Mouse (Mus musculus): Measurements from ENCODE around the gene Frmd8.

Frmd8 gene

DNA sequence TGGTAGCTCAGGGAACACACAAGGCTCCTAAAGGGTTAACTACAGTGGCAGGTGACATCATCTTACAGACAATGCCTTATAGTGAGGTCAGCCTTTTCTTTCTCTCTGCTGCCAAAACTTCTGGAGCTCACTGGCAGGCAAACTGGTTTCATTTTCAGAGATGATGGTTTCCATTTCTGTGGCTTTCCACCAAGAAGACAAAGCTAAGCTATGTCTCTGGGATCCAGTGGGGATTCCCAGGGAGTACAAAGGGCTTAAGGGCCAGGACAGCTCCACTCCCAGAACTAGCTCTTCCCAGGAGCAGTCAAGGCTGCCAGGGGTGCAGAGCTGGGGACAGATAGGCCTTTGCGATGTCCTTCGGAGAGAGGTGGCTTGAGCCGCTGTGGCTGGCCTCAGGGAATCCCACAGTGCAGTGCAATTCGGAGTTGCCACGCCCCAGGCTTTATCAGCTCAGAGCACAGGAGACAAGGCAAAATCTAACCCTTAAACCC, 23.5 kb downstream of the Frmd8 start:
- CTCF ChIA-PET, result interaction anchor here (1.0 to 1.2 kb wide), 3 partner anchors 29 to 64 kb away, joined by 3 to 7 read pairs (median 3); no protein-coding TSS in a partner anchor

DNA sequence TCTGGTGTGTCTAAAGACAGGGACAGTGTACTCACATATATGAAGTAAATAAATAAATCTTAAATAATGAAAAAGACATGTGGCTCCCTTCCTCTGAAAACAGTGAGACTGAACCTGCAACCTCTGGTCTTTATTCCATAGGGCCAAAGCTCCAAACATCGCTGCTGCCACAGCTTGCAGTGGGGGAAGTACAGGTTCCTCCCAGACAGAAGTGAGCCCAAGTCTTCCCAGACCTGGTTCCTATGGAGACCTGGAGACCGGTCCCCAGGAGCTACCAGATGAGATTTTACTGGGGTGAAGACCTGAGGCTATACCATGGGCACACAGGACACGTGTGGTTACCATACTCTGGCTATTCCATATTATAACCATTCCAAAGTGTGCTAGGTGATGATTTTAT, 24.2 kb downstream of the Frmd8 start:
- CTCF ChIA-PET, result interaction anchor here (1.0 to 2.4 kb wide), 6 partner anchors 9 to 63 kb away, joined by 3 to 13 read pairs (median 4); no protein-coding TSS in a partner anchor

DNA sequence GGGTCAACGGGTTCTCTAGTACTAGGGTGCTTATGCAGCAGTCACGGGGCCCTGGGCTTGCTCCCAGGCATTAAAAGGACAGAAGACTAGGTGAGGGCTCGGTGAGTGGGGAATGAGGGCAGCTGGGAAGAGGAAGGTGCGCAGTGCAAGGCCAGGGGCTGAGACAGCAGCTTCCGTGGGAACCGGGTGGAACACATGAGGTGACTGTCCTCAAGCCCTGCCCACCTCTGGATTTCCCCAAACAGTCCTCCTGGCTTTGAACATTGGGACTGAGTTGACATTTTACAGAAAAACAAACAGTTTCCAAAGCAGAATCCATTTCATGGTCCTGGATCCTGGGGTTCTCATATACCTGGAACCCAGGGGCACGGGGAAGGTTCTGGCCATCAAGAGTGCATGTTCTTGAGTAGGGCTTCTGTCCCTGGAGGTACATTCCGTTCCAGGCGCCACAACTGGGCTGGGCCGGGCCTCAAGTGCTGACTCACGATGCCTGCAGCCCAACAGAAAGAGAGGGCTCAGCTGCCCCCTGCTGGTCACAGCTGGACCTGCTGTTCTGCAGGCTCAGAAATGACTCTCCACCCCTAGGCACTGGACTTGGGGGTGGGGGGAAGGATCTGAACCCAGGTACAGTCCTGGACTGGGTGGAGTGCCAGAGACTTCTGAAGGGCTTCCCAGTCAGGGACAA, 25.1 kb downstream of the Frmd8 start:
- CTCF ChIA-PET, result interaction anchor here (0.9 to 2.4 kb wide), 4 partner anchors 8 to 63 kb away, joined by 3 to 13 read pairs (median 4); no protein-coding TSS in a partner anchor

DNA sequence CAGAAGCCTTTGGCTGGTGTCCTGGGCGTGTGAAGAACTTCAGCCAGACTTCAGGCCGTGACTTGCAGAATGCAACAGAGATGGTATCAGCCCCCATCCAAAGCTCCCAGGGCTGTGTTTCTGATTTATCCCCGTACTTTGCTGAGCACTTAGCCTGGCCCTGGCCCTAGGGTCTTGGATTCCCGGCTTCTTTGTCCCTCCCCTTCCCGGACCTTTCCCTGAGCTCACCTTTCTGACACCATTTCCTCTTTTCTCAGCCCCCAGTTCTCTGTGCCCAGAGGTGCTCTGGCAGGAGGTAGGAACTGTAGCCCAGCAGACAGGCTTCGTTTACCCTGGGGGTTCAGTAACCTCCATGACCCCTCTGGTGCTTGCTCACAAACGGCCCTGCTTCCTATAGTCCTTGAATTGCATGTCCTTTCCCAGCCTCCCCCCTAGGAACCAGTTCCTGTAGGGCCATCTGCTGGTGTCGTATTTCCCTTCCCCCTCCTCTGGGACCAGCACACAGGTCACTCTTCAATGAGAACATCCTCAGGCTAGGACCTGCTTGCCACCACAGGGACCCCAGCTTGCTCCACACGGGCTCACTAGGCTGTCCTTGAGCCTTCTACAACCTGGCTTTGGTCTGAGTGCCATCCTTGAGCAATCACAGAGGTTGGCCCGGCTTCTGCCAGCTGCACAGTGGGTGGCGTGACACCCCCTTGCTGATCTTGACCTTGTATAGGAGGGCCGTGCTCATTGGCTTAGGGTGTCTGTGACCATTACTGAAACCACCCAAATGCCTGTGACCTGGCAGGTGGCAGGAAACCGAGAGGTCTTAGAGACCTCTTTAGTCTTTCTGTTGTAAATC, 26.0 kb downstream of the Frmd8 start:
- CTCF ChIA-PET, result interaction anchor here (0.6 to 2.4 kb wide), 8 partner anchors 34 to 62 kb away, joined by 3 to 13 read pairs (median 4); no protein-coding TSS in a partner anchor

DNA sequence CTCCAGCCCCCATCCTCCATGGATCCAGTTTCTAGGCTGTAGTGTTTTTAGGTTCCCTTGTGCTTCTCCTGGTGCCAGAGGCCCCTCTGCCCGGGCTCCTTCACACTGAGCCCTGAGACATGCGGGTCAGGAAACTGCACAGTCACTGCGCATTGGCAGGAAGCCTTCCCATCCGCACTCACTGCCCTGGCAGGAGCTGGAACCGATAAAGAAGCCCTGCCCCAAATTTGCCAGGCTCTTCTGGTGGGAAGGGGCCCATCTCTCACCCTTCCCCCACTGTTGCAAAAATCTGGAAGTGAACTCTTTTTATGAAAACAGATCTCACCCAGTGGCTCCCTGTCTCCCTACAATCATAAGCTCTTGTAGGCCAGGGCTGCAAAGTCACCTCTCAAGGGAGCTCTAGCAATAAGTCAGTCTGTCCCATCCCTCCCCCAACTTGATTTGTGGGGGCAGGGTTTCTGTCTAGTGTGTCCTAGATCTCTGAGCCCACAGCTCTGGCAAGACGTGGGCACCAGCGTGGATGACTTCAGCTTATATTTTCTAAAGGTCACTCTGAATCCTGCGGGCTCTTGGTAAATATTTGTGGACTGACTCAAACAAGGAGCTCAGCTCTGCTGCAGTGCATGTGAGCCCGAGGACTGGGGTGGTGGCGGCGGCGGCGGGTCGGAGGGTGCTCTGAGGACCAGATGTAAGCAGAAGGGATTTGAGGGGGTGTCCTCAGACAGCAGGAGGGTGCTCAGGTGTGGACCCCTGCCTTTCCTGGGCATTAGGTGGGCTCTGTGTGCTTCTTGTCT, 26.8 kb downstream of the Frmd8 start:
- CTCF ChIA-PET, result interaction anchor here (0.6 to 2.2 kb wide), 6 partner anchors 35 to 61 kb away, joined by 3 to 11 read pairs (median 4); no protein-coding TSS in a partner anchor

DNA sequence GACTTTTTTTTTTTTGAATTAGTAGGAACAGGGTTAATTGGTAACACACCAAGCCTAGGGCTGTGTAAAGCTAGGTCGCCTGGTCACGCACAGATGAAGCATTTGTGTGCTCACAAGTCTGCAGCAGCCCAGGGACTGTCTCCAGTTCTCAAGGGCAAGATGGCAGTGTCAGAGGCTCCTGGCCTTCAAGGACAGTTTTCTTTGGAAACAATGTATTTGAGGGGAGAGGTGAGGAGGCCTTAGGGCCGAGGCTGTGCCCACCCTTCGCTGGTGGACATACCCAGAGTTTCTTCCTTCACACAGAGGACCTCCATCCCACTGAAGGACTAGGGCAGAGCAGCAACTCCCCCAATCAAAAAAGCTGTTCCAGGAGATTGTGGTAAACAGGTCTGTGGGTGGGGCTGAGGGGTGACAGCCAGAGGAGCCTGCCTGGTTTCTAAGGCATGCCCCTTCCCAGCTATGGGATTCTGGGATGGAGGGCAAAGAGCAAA, 27.7 kb downstream of the Frmd8 start:
- CTCF ChIA-PET, result interaction anchor here (1.3 to 2.2 kb wide), 2 partner anchors 54 to 60 kb away, joined by 4 to 11 read pairs; no protein-coding TSS in a partner anchor

DNA sequence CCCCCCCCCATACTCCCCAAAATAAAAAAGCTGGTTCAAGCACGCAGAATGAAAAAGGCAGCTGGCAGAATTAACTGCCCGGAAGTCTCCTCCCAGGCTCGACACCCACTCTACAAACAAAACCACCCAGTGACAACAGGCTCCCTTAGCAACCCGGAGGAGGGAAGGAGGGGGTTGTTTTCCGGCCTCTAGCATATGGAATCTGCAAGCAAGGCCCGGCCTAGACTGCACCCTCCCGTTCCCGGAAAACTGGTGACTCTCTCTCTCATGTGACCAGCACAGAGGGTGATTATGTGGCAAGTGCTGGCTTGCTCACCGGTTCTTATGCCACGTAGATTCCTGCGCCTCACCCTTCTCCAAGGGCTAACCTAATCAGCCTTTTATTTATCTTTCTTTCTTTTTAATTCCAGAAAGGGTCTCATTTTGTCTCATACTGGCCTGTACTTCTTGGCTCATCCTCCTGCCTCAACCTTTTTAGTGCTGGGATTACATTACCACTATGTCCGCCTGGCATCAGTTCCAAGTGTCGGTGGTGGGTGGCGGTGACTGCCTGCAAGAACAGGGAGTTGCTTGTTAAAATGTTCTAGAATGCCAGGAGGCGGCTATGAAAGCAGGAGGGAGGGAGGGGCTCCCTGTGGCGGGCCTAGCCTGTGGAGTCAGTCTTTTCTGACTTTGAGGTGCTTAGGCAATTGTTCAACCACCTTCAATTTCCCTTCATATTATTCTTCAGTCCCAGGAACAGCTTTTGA, 28.3 kb downstream of the Frmd8 start:
- CTCF ChIA-PET, result interaction anchor here (0.9 to 2.2 kb wide), 2 partner anchors 53 to 60 kb away, joined by 3 to 11 read pairs; no protein-coding TSS in a partner anchor

DNA sequence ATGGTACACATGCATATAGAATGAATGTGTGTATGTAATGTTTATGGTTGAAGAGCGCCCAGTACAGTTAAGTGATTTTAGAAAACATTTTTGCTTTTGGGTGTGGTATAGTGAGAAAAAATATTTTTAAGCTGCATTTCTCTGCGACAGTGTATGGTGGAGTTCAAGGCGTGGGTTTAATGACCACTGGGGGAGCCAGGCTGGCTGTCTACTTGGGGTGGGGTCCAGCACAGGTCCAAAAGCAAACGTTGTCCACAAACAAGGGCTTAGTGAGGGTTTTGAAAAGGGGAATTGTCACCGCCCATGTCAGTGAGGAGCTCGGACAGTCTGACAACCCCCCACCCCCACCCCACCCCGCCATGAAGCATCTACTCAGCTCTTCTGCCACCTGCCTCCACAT, 28.9 kb downstream of the Frmd8 start:
- CTCF ChIA-PET, result interaction anchor here (0.9 kb wide), 1 partner anchor 59 kb away, joined by 3 read pairs; no protein-coding TSS in a partner anchor

DNA sequence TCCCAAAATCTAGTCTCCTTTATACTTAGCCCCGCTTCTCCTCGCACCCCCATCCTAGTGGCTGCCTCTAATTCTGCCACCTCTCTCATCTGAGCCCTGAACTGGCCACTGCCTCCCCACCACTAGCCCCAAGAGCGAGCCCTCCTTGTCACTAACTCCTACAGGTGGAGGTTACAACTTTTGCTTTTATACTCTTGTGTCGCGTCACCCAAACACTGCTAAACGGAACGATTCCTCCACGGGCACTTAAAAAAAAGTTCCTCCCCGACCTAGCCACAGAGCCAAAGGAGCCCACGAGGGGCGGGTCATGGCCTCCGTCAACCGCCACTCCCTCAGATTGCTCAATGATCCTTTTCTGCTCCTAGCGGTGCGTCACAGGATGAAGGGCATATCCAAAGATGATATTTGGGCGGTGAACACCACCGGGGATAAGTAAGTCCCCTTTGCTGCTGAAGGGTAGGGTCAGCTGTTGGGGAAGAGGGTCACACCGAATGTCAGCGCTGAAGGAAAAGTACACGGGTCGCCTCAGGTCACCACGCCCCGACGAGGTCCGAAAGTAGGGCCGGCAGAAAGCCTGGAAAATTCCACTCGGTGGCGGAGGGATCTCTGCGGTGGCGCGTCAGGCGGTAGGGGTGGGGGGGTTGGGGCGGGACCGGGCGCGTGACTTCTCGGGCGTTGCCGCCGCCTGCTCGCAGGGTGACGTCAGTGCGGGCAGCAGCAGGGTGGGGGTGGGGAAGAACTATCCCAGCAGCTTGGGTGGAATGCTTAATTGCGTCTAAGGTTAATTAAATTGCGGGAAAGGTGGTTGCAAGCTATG, 29.5 kb downstream of the Frmd8 start:
- CTCF ChIA-PET, result interaction anchor here (0.9 to 1.0 kb wide), 2 partner anchors 43 to 59 kb away, joined by 3 to 7 read pairs; no protein-coding TSS in a partner anchor

DNA sequence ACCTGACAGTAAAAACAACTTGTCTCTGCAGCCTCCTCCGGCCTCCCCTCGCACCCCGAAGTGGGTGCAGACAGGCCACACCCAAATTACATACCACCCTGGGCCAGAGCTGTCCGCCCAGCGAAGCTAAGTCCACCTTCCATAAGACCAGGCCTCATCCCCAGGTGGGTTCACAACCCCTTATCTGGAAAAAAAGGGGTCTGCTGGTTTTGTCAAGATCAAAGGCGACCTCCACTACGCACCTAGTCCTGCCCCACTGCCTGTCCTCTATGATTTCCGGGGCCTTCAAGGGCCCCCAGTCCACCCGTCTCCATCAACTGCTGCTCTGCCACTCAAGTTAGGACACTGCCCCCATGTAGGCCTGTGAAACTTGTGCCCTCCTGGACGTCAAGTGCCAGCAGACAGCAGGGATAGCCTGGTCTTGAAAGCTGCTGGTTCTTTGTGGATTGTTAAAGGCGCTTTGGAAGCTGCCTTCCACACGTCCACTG, 30.2 kb downstream of the Frmd8 start:
- CTCF ChIA-PET, result interaction anchor here (1.0 kb wide), 1 partner anchor 42 kb away, joined by 7 read pairs; no protein-coding TSS in a partner anchor

DNA sequence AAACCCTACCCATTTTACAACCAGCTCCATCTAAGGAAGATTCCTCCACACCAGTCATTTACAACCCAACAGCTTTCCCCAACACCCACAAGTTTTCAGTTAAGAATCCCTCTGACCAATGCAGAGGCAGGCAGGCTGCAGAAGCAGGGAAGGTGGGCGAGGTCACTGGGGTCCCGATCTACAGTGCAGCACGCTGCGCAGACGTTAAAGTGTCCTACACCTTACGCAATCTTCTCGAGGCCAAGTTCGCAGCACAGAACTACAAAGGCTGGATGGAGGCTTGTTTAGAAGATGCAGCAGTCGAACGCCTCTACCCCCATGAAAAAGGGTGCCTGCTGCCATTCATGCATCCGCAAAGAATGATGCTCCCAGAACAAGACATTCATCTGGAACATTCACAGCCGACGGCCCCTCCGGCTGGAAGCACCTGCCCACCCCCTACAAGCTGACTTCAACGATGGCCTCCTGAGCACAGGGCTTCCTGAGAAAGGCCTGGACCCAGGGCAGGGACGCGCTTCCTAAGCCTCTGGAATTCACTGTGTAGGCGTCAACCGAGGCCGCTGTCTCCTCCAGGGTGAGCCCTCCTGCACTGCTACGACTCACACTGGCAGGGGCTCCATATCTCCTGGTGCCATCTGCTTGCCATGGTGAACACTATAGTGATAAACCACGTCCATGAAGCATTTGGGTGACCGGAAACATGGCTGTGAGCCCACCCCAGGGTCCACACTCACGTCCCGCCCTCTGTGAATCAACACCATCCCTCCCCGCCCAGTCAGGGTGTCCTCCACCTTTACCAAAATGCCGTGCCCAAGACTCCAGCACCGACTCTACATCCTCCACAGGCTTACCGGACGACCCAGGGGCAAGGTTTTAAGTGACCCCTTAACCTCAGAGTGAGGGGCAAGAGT, 31.0 kb downstream of the Frmd8 start:
- CTCF ChIA-PET, result interaction anchor here (1.1 kb wide), 1 partner anchor 44 kb away, joined by 7 read pairs; no protein-coding TSS in a partner anchor

DNA sequence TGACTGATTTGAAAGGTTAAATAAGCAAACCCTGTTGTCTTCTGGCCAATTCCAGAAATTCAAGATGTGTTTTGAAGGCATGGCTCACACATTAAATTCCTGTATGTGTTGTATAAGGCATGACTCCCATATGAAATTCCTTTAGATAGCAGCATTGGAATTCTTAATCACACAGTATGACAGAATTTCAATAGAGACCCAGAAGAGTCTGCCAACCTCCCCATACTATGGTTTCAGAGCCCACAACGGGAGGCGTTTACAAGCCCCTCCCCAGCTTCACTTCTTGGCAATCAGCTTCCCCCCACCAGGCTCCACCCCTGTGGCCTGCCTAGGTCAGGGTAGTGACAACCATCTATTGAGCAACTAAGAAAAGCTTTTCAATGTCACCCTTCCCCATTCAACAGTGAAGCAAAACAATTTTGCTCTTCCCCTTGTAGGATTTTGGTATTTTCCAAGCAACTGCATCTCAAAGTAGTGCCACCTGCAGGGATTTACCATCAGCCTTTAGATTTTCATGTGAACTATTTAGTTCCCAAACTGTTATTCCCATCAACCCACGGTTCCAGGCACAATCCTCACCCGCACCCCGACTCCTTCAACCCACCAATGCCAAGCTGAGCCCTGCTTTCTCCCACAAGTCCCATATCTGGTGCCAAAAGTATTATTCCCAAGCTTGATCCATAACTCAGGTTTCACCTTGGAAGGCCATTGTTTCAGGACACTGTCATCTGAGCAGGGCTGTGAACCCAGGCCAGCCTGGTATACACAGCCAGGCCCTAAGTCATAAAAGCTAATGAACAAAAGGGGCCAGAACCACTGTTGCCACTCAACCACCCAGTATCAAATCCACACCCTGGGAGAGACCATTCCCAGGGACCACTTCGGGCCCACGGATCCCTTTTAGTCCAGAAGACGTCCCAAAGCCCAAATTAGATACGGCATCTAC, 32.0 kb downstream of the Frmd8 start:
- CTCF ChIA-PET, result interaction anchor here (0.7 to 1.1 kb wide), 2 partner anchors 43 to 240 kb away, joined by 3 to 7 read pairs; no protein-coding TSS in a partner anchor

DNA sequence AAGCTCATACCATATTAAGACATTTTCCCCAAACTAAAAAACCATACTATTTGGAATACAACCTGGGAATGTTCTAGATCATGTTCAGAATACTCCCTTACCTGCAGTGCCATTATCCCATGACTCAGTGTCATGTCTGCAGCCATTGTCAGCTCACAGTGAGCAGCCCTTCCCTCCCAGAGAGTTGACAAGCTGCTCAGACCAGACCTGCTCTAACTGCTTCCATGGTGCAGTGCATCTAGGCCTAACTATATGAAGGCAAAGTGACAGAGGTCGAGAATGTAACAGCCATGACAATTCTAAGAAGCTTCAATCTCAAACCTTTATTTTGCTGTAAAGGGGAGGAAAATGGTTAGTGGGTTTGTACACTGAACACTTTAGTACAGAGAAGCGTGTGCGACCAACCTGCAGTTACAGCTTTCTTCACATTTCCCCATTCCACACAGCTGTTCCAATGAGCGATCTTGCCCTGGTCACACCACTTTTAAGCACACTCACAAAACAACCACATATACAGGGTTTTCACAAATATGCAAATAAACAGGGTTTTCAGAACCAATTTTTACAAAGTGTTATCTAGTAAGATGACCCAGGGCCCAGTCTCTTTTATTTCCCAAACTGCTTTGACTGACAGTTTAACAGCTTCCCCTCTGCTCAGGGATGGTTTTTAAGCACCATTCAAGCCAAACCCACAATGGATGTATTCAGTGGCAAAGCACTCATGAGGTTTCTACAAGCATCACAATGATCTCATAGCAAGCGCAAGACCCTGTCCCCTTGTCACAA, 32.9 kb downstream of the Frmd8 start:
- CTCF ChIA-PET, result interaction anchor here (0.6 to 1.8 kb wide), 4 partner anchors 8 to 241 kb away, joined by 3 to 16 read pairs (median 4); no protein-coding TSS in a partner anchor

DNA sequence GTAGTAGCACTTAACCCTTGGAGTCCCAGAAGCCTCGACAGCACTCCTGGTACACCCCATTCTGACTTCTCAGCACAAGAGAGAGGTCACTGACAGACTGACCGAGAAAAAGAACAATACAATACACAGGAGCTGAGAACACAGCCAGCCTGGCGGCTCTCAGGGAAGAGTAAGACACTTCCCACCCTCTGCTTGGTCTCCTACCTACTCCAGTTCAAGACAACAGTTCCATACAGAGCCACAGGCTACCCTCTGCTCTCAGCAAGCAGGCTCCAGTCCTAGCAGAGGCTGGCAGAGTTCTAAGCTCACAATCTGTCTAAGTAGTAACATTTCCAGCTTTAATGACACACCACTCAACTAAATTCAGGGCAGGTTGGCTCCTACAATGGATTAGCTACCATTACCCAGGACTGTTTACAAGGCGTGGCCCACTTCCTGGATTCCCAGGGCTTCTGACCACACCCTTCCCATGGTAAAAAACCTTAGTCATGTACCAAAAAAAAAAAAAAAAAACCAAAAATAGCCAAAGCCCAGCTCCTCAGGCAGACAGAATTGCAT, 33.6 kb downstream of the Frmd8 start:
- CTCF ChIA-PET, result interaction anchor here (0.6 to 1.8 kb wide), 3 partner anchors 9 to 28 kb away, joined by 3 to 16 read pairs (median 4); no protein-coding TSS in a partner anchor

DNA sequence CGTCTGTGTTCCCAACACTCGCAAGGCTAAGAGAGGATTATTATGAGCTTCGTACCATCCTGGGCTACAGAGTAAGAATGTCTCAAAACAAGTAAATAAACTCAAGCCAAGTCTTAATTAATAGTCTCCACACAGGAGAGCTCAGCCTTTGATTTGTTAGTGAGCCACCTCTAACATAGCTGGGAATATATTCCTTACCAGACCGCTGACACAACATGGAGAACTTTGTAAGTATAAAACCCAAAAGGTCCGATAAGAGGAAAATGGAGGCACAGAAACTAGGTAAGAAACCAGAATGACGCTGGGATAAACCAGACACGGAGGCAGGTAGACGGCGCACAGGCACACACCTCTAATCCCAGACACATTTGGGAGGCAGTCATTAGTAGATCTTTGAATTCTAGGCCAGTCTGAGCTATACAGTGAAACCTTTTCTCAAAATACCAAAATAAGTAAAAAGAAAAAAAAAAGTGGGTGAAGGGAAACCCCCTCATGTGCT, 34.1 kb downstream of the Frmd8 start:
- CTCF ChIA-PET, result interaction anchor here (0.9 to 1.8 kb wide), 2 partner anchors 9 to 19 kb away, joined by 4 to 16 read pairs; no protein-coding TSS in a partner anchor

Measured in spleen, embryonic (tissue).